Mouse (Mus musculus): ENCODE results near the gene Tead1.
"Not testable (repeated sequence)": the region's sequence is repeated elsewhere in the genome, so short reads cannot be mapped to it uniquely, and the experiment has no call there.

Tead1 gene

DNA sequence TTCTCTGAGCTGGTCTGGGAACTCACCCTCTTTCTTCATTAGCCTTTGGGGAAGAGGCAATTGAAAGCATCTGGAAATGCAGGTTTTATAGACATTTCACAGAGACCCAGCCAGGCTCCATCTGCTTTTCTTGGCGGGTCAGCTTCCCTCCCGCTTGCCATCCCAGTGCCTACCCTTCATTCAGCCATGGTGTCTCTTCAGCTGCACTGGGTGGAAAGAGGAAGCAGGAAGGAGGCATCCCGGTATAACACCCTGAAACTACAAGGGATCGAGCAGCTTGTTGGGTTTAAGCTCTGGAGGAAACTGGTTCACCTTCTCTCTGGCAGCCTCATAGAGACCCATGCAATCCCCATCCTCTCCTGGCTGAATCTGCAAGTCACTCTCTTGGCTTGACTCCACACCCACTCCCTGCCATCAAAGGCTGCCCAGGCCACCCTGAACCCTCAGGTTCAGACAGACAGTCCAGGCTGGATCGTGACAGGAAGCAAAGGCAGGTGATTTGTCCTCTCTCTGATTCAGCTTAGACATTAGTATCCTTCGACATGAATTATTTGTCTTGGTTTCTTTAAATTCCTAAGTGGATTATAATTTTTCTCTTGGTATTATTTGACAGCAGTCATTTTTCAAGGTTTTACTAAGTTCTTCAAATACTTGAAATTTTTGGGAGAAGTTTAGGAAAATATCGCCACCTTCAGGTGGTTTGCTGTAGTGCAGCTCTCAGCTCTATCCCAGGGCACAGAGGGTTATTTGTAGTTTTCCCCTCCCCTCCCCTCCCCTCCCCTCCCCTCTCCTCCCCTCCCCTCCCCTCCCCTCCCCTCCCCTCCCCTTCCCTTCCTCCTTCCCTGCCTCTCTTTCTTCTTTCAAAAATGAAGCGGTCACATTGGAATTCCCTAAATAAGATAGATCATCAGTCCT, 189.7 kb downstream of the Tead1 start:
- peak; percentile 59 for DNase-seq

DNA sequence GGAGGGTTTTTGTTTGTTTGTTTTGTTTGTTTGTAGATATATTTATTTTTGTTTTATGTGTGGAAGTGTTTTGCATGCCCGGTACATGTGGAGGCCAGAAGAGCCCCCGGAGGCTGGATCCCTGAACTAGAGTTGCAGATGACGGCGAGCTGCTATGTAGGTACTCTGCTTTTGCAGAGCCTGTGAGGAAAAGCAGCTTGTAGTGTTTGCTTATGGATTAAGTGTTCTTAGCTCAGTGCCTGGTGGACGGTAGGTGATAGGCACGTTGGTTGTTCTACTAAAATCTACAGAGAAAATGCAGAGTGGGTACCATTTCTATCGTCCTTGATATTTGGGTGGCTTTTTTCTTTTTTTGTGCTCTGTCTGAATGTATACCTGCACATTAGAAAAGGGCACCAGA, 192.6 kb downstream of the Tead1 start:
- no peak for DNase-seq

DNA sequence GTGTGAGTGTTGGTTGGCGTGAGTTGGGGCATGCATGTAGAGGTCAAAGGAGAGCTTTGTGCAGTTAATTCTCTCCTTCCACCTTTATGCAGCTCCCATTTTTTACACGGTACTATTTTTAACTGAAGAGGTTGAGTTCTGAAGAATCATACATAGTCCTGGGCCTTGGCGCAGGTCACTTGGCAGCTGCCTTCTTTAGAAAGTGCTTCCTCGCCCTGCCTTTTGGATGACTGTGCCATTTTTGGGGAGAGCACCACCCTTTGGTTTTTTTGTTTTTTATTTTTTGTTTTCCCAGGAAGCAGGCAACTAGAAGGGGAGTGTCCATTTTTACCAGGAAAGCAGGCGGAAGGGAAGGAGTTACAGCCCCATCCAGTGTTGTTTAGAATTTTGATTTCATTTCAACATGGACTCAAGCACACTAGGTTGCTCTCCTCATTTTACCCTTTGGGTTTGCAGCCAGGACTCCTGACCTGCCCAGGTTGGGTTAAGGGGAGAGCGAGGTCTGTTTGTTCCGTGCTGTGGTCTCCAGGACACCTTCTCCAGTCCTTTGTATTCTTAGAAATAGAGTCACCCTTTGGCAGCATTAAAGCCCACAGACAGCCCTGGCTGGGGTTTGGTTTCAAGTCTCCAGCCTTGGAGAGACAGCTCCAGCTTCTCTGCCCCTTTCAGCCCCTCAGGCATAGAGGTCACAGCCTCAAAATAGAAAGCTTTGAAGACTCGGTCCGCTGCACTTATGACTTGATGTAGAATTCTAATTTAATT, 193.5 kb downstream of the Tead1 start:
- no peak for DNase-seq

DNA sequence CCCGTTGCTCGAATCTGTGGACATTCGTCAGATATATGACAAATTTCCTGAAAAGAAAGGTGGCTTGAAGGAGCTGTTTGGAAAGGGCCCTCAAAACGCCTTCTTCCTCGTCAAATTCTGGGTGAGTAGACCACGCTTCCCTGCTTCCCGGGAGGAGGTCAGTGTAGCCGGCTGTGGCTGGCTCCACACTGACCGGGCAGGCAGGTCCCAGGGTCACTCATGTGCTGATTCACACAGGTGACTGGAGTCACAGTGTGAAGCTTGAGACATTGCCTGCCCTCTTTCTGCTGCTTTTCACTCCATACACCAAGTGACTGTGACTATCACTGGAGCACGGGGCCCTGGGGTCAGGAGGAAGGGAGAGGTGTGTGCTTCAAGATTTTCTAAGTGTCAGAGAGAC, 197.0 kb downstream of the Tead1 start:
- DNase-seq, result no peak

DNA sequence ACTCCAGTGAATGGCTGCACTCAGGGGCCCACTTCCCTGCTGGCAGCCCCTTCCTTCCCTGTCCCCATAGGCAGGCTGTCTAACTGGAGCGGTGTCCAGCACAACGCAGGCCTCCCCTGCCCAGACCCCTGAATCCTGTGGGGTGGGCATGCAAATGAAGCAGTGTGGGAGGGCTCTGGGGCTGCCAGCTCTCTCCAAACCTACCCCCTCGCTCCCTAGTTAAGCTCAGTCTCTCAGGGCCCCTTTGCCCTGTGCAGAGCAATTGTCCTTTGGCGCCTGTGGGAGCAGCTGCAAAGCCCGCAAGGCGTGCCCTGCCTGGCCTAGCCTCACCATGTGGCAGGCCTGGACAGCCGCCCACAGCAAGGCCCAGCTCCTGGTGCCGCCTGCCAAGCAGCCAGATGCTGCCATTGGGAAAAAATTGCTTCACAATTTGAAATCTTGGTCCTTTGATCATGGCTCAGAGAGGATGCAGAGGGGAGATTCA, 204.7 kb downstream of the Tead1 start:
- DNase-seq, result peak; percentile 57

DNA sequence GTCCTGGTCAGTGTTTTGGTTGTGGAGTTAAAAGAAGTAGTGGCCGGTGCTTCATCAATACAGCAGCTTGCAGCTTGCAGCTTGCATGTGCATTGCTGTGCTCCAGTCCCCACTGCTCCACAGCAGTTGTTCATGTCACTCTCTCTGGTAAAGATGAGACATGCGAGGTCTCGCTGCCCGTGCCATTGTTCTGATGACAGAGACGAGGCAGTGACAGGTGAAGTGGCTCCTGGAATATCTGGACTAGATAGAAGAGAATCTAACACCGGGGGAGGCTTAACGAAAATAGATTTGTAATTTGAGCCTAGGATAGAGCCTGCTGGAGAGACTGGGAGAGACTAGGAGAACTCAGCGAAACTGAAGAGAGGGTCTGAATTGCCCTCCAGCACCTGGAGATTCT, 206.4 kb downstream of the Tead1 start:
- DNase-seq, result no peak

DNA sequence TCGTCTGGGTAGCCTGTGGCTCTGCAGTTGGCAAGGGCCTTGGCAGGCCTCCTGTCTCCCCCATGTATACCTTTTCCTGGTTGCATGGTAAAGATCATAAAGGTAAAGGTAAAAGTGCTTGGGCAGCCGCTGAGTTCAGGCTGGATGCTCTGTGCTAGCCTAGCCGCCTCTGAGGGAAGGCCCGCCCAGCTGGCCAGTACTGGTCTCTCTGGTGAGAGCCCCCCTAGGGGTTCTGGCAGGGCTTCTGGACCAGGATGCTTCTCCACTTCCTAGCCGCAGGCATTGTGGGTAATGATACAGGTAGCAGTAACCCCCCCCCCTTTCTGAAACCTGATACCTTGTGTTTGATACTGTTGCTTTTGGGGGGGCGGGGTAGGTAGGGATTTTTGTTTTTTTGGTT, 212.8 kb downstream of the Tead1 start:
- DNase-seq, result no peak

DNA sequence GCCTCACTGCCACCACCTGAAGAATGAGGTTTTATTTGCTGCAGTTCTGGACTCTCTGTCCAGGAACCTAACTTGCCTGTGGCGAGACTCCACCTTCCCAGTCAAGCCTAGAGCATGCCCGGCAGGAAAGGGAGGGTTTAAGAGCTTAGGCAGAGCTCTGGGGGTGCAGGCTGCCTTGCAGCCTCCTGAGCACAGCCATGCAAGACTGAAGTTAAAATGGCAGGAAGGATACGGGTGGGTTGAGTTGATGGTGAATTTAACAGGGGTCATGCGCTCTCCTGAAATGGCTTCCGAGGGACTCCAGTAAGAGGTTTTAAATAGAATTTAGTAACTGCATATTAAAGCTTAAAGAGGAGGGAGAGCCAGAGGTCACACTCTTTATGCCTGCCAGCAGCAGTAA, 213.5 kb downstream of the Tead1 start:
- no peak for DNase-seq

DNA sequence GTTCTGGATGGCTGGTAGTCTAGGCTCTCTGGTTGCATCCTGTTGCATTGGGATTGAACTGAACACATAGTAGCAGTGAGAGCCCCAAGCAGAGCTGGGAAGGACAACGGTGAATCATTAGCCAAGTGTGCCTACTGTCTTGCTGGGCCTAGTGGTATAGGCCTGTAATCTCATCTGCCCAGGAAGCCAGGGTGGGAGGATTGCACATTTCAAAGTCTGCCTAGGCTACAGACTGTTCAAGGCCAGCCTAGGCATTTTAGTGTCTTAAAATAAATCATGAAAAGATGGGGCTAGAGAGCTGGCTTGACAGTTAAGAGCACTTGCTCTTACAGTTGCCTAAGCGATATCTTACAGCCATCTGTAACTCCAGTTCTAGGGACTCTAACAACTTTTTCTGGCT, 217.2 kb downstream of the Tead1 start:
- DNase-seq, result no peak

DNA sequence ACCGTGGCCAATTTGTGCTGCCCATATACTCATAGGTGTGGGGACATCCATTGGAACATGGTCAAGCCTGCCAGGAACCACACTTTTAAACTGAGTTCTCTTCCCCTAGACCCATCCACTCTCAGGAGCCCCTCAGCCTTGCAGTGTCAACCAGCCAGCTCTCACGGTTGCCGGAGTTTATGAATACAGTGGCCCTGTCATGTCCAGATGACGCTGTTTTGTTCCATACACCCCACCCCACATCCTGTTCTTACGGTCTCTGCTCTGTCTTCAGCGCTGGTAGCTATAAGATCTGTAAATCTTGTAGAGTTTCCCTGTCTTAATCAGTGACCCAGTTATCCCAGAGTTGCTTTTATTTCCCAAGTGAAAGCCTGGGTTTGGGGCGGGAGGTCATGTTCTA, 222.6 kb downstream of the Tead1 start:
- DNase-seq, result no peak

DNA sequence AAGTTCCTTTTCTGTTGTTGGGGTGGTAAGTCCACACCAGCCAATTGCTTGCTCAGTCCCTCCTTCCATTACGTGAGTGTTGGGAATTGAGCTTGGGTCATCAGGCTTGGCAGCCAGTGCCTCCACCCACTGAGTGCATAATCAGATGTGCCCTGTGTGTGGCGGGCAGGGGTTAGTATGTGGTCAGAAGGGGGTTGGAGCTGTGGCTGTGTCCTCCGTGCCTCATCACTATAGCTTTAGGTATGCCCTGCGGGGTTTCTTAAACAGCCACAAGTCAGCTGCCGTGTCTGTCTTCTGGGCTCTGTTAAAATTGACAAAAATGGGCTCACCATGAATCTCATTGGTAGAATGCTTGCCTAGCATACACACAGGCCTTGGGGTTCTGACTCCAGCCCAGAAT, 227.7 kb downstream of the Tead1 start:
- DNase-seq, result no peak

DNA sequence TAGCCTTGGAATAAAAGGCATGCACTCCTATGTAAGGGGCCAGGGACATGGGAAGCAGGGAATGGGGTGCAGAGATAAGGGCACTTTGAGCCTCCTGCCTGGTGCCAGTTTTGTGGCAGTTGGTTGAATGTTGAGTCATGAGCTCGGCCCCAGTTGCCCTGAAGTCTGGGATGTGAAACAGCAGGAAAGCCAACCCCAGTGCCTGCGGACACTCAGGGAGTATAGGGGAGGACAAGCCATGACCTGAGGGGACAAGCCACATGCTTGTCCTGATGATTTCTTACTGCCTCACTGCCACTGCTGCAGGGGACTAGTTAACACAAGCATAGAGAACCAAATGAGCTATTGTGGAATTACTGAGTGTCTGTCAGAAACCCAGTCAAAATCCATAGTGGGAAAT, 228.3 kb downstream of the Tead1 start:
- DNase-seq, result no peak

DNA sequence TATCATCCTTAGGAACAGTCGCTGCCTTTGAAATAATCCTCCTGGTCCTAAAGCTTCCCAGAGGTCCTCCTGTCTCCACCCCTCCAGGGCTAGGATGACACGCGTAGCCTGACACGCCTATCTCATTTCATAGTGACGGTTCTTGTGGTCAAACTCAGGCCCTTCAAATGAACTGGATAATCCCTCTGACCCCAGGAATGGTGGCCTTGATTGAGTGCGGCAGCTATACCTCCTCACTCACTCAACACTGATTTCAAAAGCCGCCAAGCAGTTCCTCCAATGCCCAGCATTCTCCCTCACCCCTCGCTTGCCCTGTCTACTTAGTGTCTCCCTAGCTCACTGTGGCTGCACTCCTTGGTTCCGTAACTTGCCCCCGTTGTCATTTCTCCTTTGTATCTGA, 230.0 kb downstream of the Tead1 start:
- DNase-seq, result no peak

DNA sequence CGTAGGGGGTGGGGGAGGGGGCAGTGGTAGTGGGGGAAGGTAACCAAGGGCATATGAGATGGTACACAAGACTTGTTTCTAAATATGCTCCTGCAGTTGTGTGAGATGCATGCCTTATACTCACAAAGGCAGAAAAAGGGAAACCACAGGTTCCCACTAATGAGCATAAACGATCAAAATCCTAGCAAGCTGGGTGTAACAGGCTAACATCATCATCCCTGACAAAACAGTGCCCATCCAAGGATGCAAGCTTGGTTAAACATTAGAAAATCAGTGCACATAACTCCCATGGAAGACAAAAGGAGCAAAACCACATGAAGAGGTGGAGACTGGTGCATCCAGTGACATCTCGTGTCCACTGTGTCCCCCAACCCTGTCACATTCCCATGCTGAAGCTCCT, 233.9 kb downstream of the Tead1 start:
- DNase-seq, result no peak

DNA sequence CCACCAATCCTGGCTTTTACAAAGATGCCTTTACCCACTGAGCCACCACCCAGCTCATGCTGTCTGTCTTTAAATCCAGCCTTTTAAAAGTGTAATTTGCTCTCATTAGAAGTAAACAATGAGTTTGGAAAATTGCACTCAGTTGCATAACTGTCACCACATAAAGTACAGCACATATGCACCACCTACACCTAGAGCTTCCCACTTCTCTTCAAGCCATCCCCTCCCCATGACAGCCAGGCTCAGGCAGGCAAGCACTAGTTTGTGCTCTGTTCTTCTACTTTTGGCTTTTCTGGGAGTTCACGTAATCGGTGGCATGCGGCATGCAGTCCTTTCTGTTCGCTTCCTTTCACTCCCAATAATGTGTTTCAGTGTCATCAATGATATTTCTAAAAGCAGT, 236.5 kb downstream of the Tead1 start:
- no peak for DNase-seq

DNA sequence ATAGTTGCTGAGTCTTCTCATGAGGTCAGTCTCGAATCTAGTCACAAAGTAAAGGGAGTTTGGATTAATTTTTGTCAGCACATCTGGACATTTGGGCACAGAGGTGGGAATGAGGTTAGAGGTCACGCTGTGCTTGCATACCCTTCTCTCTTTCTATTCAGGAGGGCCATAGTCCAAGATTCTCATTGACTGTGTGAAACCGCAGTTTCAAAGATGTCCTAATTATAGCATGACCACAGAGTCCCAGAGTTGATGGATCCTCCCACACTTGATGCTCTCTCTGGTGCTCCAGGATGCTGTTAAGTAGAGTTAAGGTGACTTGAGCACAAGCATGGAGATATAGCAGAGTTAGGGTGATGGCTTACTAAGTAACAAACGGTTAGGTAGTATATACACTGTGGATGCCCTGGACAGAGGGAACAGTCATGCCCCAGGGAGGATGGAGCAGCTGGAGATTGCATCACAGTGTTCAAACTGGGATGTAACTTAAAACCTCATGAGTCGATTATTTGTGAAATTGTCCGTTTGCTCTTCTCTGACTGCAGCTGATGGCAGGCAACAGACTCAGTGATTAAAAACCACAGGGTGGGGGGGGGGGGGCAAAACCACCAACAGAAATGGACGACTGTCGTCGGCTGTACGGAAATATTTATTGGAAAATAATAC, 238.6 kb downstream of the Tead1 start:
- no peak for DNase-seq

DNA sequence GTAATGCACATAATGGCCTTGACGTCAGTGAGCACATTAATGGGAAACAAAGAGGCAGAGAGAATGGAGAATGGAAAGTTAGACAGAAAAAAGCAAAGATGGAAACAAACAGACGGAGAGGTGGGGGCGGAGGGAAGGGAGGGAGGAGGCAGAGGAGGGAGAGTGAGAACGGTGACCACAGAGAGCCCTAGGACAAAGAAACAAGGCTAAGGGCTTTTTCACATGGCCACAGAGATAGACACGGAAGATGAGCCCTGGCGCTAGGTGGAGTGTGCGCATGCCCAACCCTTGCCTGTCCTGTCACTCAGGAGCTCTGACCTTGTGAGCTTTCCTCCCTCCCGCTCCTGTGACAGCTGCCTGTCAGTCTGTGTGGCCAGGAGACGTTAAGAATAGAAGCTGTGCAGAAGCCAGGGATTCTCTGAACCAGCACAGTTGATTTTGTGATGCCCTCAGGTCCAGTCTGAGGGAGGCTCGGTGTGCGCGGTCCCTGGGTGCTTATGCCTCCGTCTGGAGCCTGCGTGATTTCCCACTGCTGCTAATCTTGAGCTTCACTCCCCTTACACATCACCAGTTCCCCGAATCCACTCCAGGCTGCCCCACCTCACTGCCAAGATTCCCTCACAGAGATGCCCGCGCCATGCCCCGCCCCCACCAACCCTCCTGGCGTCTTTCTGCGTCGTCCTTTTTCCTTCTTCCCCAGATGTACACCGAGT, 239.3 kb downstream of the Tead1 start:
- peak; percentile 60 for DNase-seq

DNA sequence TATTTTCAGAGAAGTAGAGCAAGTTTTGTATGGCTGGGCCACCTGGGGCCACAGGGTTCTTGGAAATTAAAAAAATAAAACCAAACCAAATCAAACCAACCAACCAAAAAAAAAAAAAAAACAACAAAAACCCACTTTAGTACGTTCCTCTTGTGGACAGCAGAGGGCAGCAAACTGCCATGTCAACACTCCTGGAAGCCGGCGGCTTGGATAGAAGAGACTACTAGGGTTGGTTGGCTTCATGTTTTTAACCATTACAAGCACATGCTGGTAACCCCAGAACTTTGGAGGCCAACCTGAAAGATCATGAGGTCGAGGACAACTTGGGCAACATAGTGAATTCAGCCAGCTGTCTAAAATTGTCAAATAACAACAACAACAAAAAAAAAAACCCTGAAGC, 240.7 kb downstream of the Tead1 start:
- DNase-seq, result peak; percentile 56

DNA sequence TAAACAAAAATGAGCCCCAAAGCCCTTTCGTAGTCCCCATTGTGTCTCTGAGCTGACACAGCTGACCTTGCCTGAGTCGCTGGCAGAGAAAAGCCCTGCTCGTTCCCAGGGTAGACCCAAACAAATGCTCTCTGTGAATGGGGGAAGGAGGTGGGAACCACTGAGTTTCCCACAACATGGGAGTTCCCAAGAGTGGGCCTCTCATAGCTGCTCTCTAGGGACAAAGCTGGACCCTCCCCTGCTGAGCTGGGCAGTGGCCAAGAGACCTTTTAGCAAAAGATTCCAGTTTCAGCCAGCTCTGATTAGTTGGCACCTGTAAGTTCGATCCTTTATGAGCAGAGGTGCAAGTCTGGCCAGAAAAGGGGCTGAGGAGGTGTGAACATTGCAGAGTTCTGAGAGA, 243.7 kb downstream of the Tead1 start:
- DNase-seq, result no peak

DNA sequence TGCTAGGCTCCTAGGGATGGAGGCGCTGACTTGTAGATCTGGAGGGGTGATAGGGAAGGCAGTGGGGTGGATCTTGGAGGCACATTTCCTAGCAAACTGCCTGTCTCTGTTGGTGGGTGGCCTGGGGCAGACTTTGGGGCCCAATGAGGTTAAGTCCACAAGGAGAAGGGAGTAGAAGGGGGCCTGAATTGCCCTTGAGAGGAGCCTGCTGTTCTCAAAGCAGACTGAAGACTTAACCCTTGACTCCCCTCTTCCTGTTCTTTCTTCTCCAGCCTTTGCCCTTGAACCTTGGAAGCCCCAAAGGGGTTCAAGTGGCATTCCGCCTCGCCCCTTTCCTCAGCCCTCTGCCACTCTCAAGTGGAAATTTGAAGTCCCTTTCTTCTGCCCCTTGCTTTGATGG, 244.6 kb downstream of the Tead1 start:
- no peak for DNase-seq

DNA sequence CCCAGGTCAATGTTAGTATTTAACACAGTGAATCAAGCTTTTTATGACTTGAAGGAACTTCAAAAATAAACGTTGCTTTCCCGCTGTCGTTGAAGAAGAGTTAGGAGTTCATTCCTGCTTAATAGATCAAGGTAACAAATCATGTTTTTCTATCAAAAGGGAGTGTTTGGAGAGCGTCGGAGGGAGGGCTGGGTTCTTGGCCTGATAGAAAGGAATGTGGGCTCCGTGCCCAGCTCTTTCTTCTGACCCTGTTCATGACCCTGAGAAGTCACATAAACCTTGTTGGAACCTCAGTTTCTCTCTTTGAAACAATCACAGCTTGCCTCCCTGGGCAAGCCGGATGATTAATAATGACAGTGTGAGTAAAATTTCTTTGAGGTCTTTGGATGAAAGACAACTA, 251.6 kb downstream of the Tead1 start:
- DNase-seq, result no peak

DNA sequence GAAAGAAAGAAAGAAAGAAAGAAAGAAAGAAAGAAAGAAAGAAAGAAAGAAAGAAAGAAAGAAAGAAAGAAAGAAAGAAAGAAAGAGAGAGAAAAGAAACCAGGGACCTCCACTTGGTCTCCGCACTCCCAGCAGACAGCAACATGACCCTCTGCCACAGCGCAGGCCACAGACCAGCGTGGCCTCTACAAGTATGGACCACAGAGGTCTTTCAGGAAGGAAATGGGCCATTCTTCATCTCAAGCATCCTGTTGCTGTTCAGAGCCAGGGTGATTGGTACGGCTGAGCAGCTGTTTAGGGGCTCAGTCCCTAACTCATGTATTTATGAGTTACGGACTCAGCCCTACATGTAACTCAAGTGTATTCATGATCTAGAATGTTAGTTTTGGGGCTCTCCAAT, 256.8 kb downstream of the Tead1 start:
- DNase-seq, result not testable (repeated sequence)

DNA sequence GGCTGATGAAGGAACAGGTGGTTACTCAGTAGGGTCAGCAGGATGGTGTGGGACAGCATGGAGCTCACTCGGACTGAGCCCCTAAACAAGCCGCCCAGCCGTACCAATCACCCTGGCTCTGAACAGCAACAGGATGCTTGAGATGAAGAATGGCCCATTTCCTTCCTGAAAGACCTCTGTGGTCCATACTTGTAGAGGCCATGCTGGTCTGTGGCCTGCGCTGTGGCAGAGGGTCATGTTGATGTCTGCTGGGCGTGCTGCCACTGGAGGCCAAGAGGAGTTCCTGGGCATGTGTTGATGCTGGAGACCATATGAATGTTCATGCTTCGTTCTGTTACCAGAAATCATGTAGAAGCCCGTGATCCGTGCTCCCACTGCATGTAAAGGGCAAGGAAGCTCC, 258.0 kb downstream of the Tead1 start:
- no peak for DNase-seq

Measured in cerebellum, adult 11 months (tissue).